Mouse (Mus musculus) layer of hippocampus, adult 2 months (tissue): ENCODE results near the gene Zfand5. TPM values are rescaled to one million over a fixed set of nuclear protein-coding genes. Genes with fewer than 3 reads are reported as not detected.
A peak's percentile ranks its signal among the peaks of the same experiment; 100 is the strongest.
"Not testable (repeated sequence)": the region's sequence is repeated elsewhere in the genome, so short reads cannot be mapped to it uniquely, and the experiment has no call there.

Source experiments
- DNase-seq, 2 experiments: peaks; one replicate each; pipeline ENCODE4 v3.0.0; 2022; ENCODE audit warnings: low spot score in 2 of 2
- H3K27ac ChIP-seq: fragments of 200-600 bp; 2 replicates; pipeline ENCODE4 v1.8.1; 2022
- H3K4me3 ChIP-seq: fragments of 200-600 bp; 2 replicates; pipeline ENCODE4 v1.8.1; 2022; ENCODE audit warnings: mild to moderate bottlenecking
- CTCF ChIP-seq: fragments of 200-600 bp; conservative IDR thresholded peaks from 2 replicates; pipeline ENCODE4 v1.8.1; 2022; ENCODE audit warnings: antibody characterized with exemption, mild to moderate bottlenecking, moderate library complexity
- total RNA-seq, 2 experiments: library from RNA; stranded (reverse); gene quantifications; 2 replicates each; pipeline ENCODE4 v1.2.3; 2021

Gene Zfand5
- total RNA-seq, 2 experiments from 2014 or later = 137 to 140 TPM

DNA sequence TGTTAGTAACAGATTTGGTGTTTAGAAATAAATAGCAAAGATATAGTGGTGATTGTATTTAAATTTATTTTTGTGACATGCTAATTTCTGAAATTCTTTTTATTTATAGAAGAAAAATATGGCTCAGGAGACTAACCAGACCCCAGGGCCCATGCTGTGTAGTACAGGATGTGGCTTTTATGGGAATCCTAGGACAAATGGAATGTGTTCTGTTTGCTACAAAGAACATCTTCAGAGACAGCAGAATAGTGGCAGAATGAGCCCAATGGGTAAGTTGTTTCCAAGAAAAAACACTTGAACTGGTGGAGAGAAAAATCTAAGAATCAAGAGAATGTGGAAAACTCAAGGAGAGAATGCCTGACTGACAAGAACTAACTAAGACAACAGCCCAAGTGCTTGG lies 4.2 kb downstream of the Zfand5 start:
- no peak overlapping the region for H3K27ac ChIP-seq
- peak overlapping the region; percentile 10; the same call in 1 of the 2 replicates for H3K4me3 ChIP-seq
- TF ChIP-seq CTCF = no peak
- no peak for DNase-seq

DNA sequence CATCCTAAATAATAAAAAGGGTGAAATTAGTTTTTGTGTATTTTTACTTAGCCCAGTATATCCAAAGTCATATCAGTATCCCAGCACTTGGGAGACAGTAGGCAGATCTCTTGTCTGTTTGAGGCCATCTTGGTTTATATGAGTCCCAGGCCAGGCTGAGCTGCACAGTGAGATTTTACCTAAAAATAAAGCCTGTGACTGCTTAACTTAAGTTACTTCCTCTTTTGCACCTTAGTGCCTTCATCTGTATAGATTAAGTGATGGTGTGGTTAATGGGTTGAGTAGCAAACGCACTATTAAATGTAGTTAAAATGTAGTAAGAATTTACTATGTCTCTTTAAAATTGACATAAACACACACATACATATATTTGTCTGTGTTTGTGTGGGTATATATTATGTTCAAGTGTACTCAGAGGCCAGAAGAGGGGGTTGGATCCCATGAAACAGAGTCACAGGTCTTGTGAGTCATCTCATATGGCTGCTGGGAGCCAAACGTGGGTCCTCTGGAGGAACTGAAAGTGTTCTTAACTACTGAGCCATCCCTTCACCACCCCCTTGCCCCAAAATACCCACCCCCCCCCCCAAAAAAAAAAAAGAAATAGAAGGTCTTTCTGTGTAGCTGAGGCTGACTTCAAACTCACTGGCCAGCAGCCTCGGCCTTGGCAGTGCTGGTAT lies 14.5 kb downstream of the Zfand5 start:
- Histone ChIP-seq H3K4me3 (no peak overlapping the region), H3K27ac (no peak overlapping the region)
- no peak for DNase-seq
- no peak for TF ChIP-seq CTCF

DNA sequence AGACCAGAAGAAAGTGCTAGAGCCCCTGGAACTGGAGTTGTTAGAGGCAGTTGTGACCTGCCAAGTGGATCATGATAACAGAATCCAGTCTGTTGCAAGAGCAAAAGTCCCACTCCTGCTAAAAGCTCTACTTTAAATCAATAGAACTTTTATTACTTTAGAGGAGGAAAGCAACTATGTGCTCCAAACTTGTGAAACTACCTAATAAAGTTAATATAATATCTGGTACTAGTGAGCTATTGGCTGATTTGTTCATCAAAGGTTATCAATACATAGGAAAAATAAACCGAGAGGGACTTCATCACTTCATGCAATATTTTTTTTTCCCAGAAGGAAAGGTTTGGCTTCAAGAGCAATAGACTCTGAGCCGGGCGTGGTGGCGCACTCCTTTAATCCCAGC lies 25.3 kb downstream of the Zfand5 start:
- no peak for DNase-seq
- no peak for TF ChIP-seq CTCF
- Histone ChIP-seq H3K4me3 (no peak overlapping the region), H3K27ac (no peak overlapping the region)

DNA sequence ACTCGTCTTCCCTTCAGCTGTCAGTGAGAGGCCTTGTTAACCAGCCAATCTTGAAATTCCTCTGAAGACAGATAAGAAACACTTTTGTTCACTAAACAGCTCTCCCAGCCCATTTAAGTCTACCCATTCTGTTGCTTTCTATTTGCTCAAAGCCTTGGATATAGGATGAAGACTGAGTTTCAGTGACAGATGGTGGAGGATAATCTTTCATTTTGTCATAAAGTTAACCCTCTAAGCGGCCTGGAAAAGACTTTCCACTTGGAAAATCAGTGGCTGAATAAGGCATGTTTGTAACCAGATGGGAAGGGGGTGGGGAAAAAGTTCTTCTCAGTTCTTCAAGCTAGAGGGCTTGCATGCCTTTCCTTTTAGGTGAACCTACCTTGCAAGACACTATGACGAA lies 29.7 kb downstream of the Zfand5 start:
- TF ChIP-seq CTCF = no peak
- peak overlapping the region; percentile 5; the same call in 1 of the 2 replicates for H3K27ac ChIP-seq
- DNase-seq = no peak
- no peak overlapping the region for H3K4me3 ChIP-seq

DNA sequence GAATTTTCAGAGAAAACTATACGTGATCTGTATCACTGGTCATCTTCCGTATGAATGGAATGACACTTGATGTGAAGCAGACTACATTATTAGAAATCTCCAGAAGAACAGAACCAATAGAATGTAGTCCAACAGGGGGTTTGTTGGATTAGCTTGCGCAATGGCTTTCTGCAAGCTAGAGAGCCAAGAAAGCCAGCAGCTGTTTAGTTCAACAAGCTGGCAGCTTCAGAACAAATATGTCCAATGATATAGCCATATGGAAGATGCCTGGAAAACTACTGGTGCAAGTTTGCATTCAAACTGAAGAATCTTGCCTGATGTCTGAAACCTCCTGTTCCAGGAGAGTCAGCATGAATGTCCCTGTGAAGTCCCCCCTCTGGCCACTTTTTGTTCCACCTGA lies 35.7 kb downstream of the Zfand5 start:
- no peak for TF ChIP-seq CTCF

DNA sequence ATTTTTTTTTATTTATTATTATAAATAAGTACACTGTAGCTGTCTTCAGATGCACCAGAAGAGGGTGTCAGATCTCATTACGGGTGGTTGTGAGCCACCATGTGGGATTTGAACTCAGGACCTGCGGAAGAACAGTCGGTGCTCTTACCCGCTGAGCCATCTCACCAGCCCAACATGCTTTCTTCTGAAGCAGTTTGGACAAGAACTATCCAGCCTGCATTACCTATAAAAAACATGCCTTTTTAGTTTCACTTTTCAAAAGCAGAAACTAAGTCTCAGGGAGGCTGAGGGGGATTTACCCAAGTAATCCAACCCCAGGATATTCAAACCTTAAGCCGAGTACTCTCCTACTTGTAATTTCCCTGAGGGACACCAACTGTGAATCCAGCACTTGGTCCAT lies 38.3 kb downstream of the Zfand5 start:
- not testable (repeated sequence) for H3K27ac ChIP-seq, H3K4me3 ChIP-seq, DNase-seq

More for the DNA sequence above, 35.7 kb downstream of the Zfand5 start:
- DNase-seq = peak in 1 of 2 experiments; percentile 27
- Histone ChIP-seq H3K4me3 (no peak overlapping the region), H3K27ac (no peak overlapping the region)

DNA sequence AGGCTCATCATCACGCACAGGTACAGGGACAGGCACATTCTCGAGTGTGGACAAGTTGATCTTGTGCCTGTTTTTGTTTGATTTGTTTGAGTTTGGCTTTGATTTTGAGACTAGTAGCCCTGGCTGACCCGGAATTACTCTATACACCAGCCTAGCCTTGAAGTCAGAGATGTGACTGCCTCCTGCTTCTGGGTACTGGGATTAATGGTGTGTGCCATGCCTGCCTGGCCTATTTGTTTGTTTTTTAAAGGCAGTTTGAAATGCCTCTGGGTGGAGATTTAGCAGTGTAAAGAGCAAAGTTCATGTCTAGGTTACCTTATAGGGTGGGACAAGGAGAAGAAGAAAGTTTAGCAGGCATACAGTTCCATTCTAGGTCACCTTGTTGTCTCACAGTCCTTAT lies 43.6 kb downstream of the Zfand5 start:
- Histone ChIP-seq H3K27ac (no peak overlapping the region), H3K4me3 (no peak overlapping the region)
- DNase-seq = no peak
- no peak for TF ChIP-seq CTCF

DNA sequence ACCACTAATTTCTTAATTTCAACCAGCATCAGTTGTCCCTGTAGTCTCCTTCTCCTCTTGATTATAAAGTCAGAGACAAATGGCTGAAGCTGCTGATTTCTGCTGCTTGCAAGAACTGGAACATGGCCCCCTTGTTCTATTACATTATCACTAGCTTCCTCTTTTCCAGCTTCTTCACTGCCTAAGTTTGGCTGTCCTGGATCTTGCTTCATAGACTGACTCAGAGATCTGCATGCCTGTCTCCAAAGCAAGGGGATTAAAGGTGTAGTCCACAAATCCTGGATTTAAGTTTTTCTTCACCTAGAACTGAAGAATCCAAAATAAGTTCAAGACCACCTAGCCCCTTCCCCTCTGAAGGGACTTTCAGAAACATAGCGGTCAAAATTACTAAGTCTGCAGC lies 47.5 kb downstream of the Zfand5 start:
- no peak for DNase-seq
- no peak for TF ChIP-seq CTCF
- Histone ChIP-seq H3K27ac (no peak overlapping the region), H3K4me3 (no peak overlapping the region)

DNA sequence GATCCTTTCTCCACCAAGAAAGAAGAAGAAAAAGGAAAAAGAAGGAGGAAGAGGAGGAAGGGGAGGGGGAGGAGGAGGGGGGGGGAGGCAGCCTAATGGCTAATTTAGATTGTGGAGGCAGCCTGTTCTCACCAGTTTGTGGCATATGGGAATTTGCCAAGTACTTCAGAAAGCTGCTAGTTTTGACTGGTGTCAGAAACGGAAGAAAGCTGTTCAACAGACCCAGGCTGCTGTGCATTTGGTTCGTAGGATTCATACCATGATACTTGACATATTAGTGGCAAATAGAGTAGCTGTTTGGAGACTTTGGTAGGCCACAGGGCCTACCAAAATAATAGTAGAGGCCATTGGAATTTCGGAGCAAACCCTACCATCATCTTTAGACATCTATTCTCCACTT lies 53.3 kb downstream of the Zfand5 start:
- no peak overlapping the region for H3K27ac ChIP-seq
- DNase-seq = peak in 1 of 2 experiments; percentile 21
- TF ChIP-seq CTCF = no peak
- no peak overlapping the region for H3K4me3 ChIP-seq

DNA sequence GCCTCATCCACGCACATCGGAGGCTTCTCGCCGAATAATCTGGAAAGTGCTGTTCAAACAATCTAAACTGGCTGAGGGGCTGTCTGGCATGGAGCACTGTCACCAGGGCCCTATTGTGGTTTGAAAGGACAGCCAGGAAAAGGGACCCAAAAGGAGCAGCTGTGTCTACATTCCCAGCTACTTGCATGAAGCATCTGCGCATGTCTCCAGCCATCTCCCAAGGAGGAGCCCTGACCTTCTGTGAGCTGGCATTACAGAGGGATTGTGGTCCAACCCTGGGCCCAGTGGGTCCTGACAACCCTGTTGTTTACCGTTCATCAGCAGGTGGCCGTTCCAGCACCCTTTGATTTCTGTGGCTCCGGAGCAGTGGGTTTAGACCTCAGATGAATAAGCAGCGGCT lies 56.9 kb downstream of the Zfand5 start:
- no peak for DNase-seq
- no peak overlapping the region for H3K4me3 ChIP-seq
- no peak for TF ChIP-seq CTCF
- H3K27ac ChIP-seq = no peak overlapping the region

DNA sequence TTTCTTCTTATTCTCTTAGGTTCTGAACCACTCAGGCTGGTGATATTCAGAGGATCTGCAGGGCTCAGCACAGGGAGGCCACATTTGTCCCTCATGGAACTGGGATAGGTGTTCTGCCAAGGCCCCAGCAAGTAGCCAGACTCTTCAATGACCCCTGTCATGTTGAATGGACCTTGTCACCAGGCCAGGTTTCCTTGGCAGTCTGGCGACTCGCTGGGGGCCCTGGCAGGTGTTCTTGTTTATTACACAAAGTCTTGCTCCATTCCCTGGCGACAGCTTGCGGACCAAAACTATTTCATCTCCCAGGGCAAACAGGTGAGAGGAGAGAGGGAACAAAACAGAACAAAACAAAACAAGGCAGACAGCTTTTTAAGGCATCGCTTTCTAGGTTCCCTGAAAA lies 57.7 kb downstream of the Zfand5 start:
- no peak overlapping the region for H3K27ac ChIP-seq
- TF ChIP-seq CTCF = no peak
- H3K4me3 ChIP-seq = no peak overlapping the region
- DNase-seq = peak; percentile 46 to 63

DNA sequence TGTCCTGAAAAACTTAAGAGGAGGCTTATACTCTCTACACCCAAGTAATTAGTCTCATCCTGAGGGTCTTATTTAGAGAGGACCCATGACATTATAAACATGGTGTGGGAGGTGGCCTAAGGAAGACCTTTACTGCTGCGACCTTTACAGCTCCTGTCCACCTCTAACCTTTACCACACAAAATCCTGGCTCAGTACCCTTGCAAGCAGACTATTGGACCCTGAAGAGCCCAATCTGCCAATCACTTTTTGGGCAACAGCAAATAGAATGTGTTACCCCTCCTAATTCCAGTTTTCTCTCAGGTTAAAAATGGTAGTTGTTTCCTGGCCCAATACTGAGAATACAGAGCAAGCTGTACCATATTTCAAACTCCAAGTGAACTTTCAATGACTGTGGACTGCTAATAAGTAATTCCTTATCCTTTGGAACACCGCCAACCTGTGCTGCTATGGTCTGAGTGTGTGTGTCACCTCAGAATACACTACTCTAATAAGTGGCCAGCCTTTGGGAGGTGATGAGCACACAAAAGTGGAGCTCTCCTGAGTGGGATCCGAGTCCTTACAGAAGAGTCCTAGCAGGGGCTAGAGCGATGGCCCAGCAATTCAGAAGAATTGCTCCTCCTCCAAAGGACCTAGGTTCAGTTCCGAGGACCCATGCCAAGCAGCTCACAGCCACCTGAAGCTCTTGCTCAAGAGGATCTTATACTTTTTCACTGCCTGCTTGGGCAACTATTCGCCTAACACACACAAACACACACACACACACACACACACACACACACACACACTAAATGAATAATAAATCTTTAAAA lies 58.4 kb downstream of the Zfand5 start:
- no peak for TF ChIP-seq CTCF

DNA sequence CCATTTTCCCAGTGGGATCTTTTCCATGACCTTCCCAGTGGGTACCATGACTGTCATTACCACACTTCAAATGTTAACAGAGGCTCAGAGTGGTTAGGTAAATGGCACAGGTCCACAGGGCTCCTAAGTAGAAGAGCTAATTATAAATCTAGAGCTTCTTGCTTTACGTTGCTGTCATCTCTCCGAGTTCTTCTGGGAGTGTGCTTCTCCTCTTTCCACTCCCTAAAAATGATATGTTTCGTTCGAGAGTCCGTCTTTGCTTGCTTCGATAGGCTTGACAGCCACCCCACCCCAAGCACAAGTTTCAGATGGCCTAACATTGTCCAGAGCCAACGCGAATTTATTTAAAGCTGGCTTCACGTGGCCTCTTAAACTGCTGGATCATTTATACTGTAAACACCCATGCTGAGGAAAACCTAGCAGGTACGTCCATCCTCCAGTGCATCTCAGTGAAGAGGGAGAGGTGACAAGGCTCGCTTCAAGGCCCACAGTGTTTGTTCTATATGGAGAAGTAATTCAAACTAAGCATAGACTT lies 59.6 kb downstream of the Zfand5 start:
- TF ChIP-seq CTCF = no peak
- H3K27ac ChIP-seq = no peak overlapping the region

More for the DNA sequence above, 58.4 kb downstream of the Zfand5 start:
- no peak for DNase-seq
- Histone ChIP-seq H3K4me3 (no peak overlapping the region), H3K27ac (no peak overlapping the region)

More for the DNA sequence above, 59.6 kb downstream of the Zfand5 start:
- DNase-seq = no peak
- H3K4me3 ChIP-seq = no peak overlapping the region

Other genes with a start within 250 kb of the Zfand5 start
- 100 to 1,000 TPM; 116 to 125 TPM for gene Gda, start 201.2 kb downstream of the Zfand5 start, total RNA-seq